Mouse (Mus musculus) forebrain, postnatal 0 days (tissue): ENCODE data around the gene Daxx. TPM values are rescaled to one million over a fixed set of nuclear protein-coding genes. Genes with fewer than 3 reads are reported as not detected.
"Not testable (repeated sequence)": the region's sequence is repeated elsewhere in the genome, so short reads cannot be mapped to it uniquely, and the experiment has no call there.

Experiments
- ATAC-seq: fragments of 200-750 bp; cut with Nextera tagmentation; 2 replicates; pipeline ENCODE4 v1.8.0; 2017; ENCODE audit warnings: mild to moderate bottlenecking, moderate library complexity
- DNase-seq: peaks from one replicate; pipeline ENCODE4 v3.0.0-alpha.2; 2015
- H3K27ac ChIP-seq: fragments of 300-500 bp; sonication (generic); 2 replicates; pipeline ENCODE4 v1.5.1; 2014; ENCODE audit warnings: low read depth, mild to moderate bottlenecking, antibody characterized with exemption, low read length, moderate library complexity, mixed read lengths
- H3K27me3 ChIP-seq: fragments of 300-500 bp; sonication (generic); 2 replicates; pipeline ENCODE4 v1.6.1; 2014; ENCODE audit warnings: mild to moderate bottlenecking, low read length, mixed read lengths; ENCODE audit not compliant: insufficient read depth
- H3K36me3 ChIP-seq: fragments of 300-500 bp; sonication (generic); 2 replicates; pipeline ENCODE4 v1.6.1; 2014; ENCODE audit warnings: mild to moderate bottlenecking, moderate library complexity; ENCODE audit not compliant: insufficient read depth
- H3K4me1 ChIP-seq: fragments of 300-500 bp; sonication (generic); 2 replicates; pipeline ENCODE4 v1.6.1; 2014; ENCODE audit warnings: antibody characterized with exemption; ENCODE audit not compliant: insufficient read depth
- H3K4me2 ChIP-seq: fragments of 300-500 bp; sonication (generic); 2 replicates; pipeline ENCODE4 v1.6.1; 2014; ENCODE audit warnings: low read depth, mild to moderate bottlenecking, moderate library complexity
- H3K4me3 ChIP-seq: fragments of 300-500 bp; sonication (generic); 2 replicates; pipeline ENCODE4 v1.5.1; 2014; ENCODE audit warnings: low read depth, low read length, mixed read lengths
- H3K9ac ChIP-seq: fragments of 300-500 bp; sonication (generic); 2 replicates; pipeline ENCODE4 v1.6.1; 2014; ENCODE audit warnings: mild to moderate bottlenecking
- H3K9me3 ChIP-seq: fragments of 300-500 bp; sonication (generic); 2 replicates; pipeline ENCODE4 v1.6.1; 2016; ENCODE audit warnings: low read length
- CTCF ChIP-seq: sonication (generic); IDR thresholded peaks from 2 replicates; pipeline ENCODE4 v1.5.1; 2016; ENCODE audit warnings: antibody characterized with exemption, control low read depth, low read depth
- WGBS: fragments of 180-500 bp; shearing (Covaris S2); extraction: QIAGEN DNeasy Blood & Tissue Kit; methylation state at CpG from one replicate; pipeline ENCODE4 v1.1.7; 2014; 5-methylcytosine and 5-hydroxymethylcytosine counted together
- polyA plus RNA-seq: library from polyadenylated mRNA; unstranded; fragments of >200 nt; fragmentation: Nextera tagmentation; extraction: Ambion mirVana; gene quantifications from 2 replicates; pipeline ENCODE4 v1.2.1, GENCODE M21; 2015
- total RNA-seq: library from RNA; depleted of rRNA; stranded (reverse); fragments of >200 nt; gene quantifications from 2 replicates; pipeline ENCODE4 v1.2.3, GENCODE M21; 2014; rRNA removed

The Daxx gene
- total RNA-seq (70.4 and 77.1 TPM in 2 replicates), polyA plus RNA-seq (41.5 and 45.2 TPM in 2 replicates)

GRCm38 (mm10) chr17:33909077-33909868 is at the start of gene Daxx:
TSS of gene Daxx (plus strand) at chr17:33909414.
- no peak; the same call in 1 of the 2 replicates for TF ChIP-seq CTCF
- Histone ChIP-seq H3K27ac (peak within 1 kb of the TSS; percentile 91), H3K4me2 (peak within 1 kb of the TSS; percentile 77), H3K9me3 (no peaks in the 10 kb centered on the region), H3K9ac (peak within 1 kb of the TSS; percentile 90), H3K4me1 (peaks cover 7% of the 10 kb centered on the region; the same call in 1 of the 2 replicates), H3K27me3 (no peaks in the 10 kb centered on the region), H3K4me3 (peak within 1 kb of the TSS; percentile 80), H3K36me3 (peaks cover 29% of the 10 kb centered on the region)
- DNase-seq (peak; percentile 99), ATAC-seq (peak; percentile 97)
- 2% methylated on average over 63 of the region's 68 CpGs for WGBS

- peak; percentile 2 for DNase-seq
- Histone ChIP-seq H3K4me3 (no peak overlapping the region), H3K36me3 (no peaks in the 10 kb centered on the region), H3K9me3 (no peaks in the 10 kb centered on the region), H3K27me3 (no peaks in the 10 kb centered on the region), H3K27ac (no peak overlapping the region), H3K9ac (no peak overlapping the region), H3K4me1 (no peaks in the 10 kb centered on the region), H3K4me2 (no peak overlapping the region)
- peak; percentile 44 for TF ChIP-seq CTCF
- WGBS = 43% methylated on average over 9 of the region's 9 CpGs
- ATAC-seq = no peak
These were observed 43.7 kb upstream of the Daxx start for GRCm38 (mm10) chr17:33865330-33866030.

GRCm38 (mm10) chr17:33873537-33873936 is 35.7 kb upstream of the Daxx start, which contains the start of gene Gm7029:
TSS of gene Gm7029 (plus strand) at chr17:33873837.
- not testable (repeated sequence) for H3K4me2 ChIP-seq, H3K4me1 ChIP-seq, H3K27me3 ChIP-seq, H3K4me3 ChIP-seq, H3K9me3 ChIP-seq, H3K36me3 ChIP-seq, DNase-seq, H3K9ac ChIP-seq, H3K27ac ChIP-seq, ATAC-seq
- 93% methylated on average over 4 of the region's 12 CpGs for WGBS

GRCm38 (mm10) chr17:33874411-33874810 is 34.8 kb upstream of the Daxx start:
- H3K9ac ChIP-seq = no peak overlapping the region
- H3K4me2 ChIP-seq = no peak overlapping the region
- no peaks in the 10 kb centered on the region for H3K36me3 ChIP-seq
- no peak overlapping the region for H3K27ac ChIP-seq
- ATAC-seq (no peak), DNase-seq (no peak)
- no peaks in the 10 kb centered on the region for H3K9me3 ChIP-seq
- 84% methylated on average over 11 of the region's 11 CpGs for WGBS
- TF ChIP-seq CTCF = no peak
- H3K27me3 ChIP-seq = no peaks in the 10 kb centered on the region
- H3K4me3 ChIP-seq = no peak overlapping the region
- H3K4me1 ChIP-seq = no peaks in the 10 kb centered on the region

- not testable (repeated sequence) for ATAC-seq, H3K9ac ChIP-seq, DNase-seq, H3K27ac ChIP-seq, H3K4me1 ChIP-seq, H3K36me3 ChIP-seq, H3K4me3 ChIP-seq, H3K9me3 ChIP-seq, H3K27me3 ChIP-seq, H3K4me2 ChIP-seq
- TF ChIP-seq CTCF = peak; percentile 11; the same call in 1 of the 2 replicates
- WGBS = 86% methylated on average over 5 of the region's 5 CpGs
These were observed 33.4 kb upstream of the Daxx start for GRCm38 (mm10) chr17:33875797-33876196.

GRCm38 (mm10) chr17:33884320-33884719 is 24.9 kb upstream of the Daxx start:
- H3K9me3 ChIP-seq, DNase-seq, H3K9ac ChIP-seq, H3K27ac ChIP-seq, H3K4me2 ChIP-seq, ATAC-seq, H3K4me3 ChIP-seq, H3K36me3 ChIP-seq, H3K4me1 ChIP-seq, H3K27me3 ChIP-seq: not testable (repeated sequence)
- 95% methylated on average over 9 of the region's 11 CpGs for WGBS

GRCm38 (mm10) chr17:33887802-33888201 is 21.4 kb upstream of the Daxx start:
- not testable (repeated sequence) for H3K9me3 ChIP-seq, DNase-seq, H3K4me1 ChIP-seq, ATAC-seq, H3K9ac ChIP-seq, H3K27me3 ChIP-seq, H3K4me2 ChIP-seq, H3K36me3 ChIP-seq, H3K4me3 ChIP-seq, H3K27ac ChIP-seq
- WGBS = 83% methylated on average over 2 of the region's 2 CpGs

GRCm38 (mm10) chr17:33888230-33888629 is 21.0 kb upstream of the Daxx start:
- ATAC-seq = not testable (repeated sequence)

GRCm38 (mm10) chr17:33889941-33890532 is 19.2 kb upstream of the Daxx start:
- Histone ChIP-seq H3K9ac (peak overlapping the region; percentile 6), H3K4me3 (peak overlapping the region; percentile 44), H3K4me2 (peak overlapping the region; percentile 71)
- not testable (repeated sequence) for H3K27me3 ChIP-seq, H3K36me3 ChIP-seq, H3K4me1 ChIP-seq, H3K9me3 ChIP-seq, DNase-seq, H3K27ac ChIP-seq, ATAC-seq
- 2% methylated on average over 44 of the region's 44 CpGs for WGBS

More at GRCm38 (mm10) chr17:33888230-33888629, 21.0 kb upstream of the Daxx start:
- not testable (repeated sequence) for DNase-seq, H3K4me3 ChIP-seq, H3K4me1 ChIP-seq, H3K36me3 ChIP-seq, H3K27ac ChIP-seq, H3K9me3 ChIP-seq, H3K27me3 ChIP-seq, H3K4me2 ChIP-seq, H3K9ac ChIP-seq
